Mouse (Mus musculus): ENCODE data around the gene Gm20388. TPM values are rescaled to one million over a fixed set of nuclear protein-coding genes. Genes with fewer than 3 reads are reported as not detected.

Gm20388 gene
- total RNA-seq, 1 experiment: 27.0 TPM

DNA sequence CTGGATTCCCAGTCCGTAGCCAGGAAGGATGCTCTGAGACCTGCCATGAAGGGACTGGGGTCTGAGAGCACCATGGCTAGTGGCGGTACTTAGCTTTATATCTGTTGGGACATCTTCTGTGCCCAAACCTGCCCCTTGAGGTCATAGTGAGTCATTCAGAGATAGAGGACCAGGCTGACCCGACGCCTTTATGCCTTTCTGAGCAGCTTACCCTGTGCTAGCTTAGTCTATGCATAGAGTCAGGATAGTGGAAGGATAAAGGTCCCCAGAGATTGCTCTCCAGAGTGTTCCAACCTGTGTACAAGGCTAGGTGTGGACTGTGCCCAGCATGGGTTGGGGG is 582.2 kb downstream of the Gm20388 start:
- Histone ChIP-seq H3K36me3 (ENCODE audit: control insufficient read depth, insufficient read depth, low read length, poor library complexity, severe bottlenecking) (no peaks in the 10 kb centered on the region), H3K9me3 (ENCODE audit: control insufficient read depth, insufficient read depth, low read depth, low read length) (no peaks in the 10 kb centered on the region), H3K9ac (ENCODE audit: insufficient read depth, low read depth, low read length, poor library complexity, severe bottlenecking) (no peak overlapping the region), H3K4me1 (ENCODE audit: control insufficient read depth in 2 of 2, insufficient read depth in 2 of 2, low read length in 2 of 2, poor library complexity in 1 of 2) (peaks cover 4 to 35% of the 10 kb centered on the region in 2 experiments; a peak in 1 of 4 replicates), H3K4me3 (ENCODE audit: insufficient read depth in 1 of 2, low read depth in 1 of 2, low read length in 2 of 2, poor library complexity in 1 of 2, severe bottlenecking in 1 of 2) (no peak overlapping the region), H3K27ac (ENCODE audit: insufficient read depth, low read depth, low read length, poor library complexity, severe bottlenecking) (no peak overlapping the region)
- DNase-seq (ENCODE audit: low read depth, low spot score): no peak
- in situ Hi-C loops (cut with MboI; ENCODE audit: low sequenced_read_pairs in 2 of 2, unreplicated experiment in 2 of 2): no loop called here
- no peak for TF ChIP-seq CHD2 (IDR thresholded peaks at IDR 0.05; ENCODE audit: low read depth, low read length)
- TF ChIP-seq ZNF384 (IDR thresholded peaks at IDR 0.05; ENCODE audit: low read depth, low read length): no peak
- TF ChIP-seq HCFC1 (IDR thresholded peaks at IDR 0.05; ENCODE audit: borderline replicate concordance, insufficient read depth, low read length): no peak
- TF ChIP-seq ZC3H11A (IDR thresholded peaks at IDR 0.05; ENCODE audit: borderline replicate concordance, low read depth, low read length): no peak
- no peak for TF ChIP-seq MAFK (IDR thresholded peaks at IDR 0.05; ENCODE audit: insufficient read depth, low read depth, low read length)

DNA sequence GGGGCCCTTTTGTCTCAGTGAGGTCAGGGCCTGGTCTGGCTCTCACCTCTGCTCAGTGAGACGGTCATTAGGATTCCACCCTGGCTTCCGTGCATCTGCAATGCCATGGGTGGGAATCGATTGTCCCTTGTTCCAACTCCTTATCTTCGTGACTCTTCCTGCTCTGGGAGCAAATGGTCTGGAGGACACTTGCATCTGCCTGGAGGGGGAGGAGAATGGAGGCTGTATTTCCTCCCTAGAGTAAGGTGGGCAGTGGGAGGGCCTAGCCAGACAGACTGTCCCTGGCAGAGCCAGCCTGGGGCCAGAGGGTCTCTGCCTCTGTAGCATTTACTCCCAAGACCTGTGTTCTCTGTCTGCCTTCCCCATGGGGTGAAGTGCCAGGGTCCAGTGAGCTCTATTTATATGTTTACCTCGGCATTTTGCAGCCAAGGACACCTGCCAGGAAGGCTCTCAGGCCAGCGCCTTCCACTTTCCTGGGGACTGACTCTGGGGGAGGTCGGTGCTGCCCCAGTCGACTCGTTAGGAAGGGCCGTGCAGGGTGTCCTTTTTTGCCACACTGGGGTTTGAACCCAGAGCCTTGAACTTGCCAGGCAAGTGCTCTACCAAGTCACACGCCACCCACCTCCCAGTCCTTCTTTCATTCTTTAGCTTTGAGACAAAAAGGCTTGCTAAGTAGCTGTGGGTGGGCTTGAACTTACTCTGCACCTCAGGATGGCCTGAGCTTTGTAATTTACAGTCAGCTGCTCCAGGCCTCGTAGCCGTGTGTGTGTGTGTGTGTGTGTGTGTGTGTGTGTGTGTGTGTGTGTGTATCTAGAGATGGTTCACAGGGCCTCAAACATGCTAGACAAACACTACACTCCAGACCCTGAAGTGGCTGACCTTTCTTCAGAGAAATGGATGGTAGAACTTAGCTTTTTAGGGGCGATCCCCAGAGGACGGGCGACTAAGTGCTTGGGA is 583.1 kb downstream of the Gm20388 start:
- no peak overlapping the region; the same call in 1 of the 2 replicates for H3K9ac ChIP-seq (ENCODE audit: insufficient read depth, low read depth, low read length, poor library complexity, severe bottlenecking)
- DNase-seq (ENCODE audit: low read depth, low spot score): no peak
- H3K4me3 ChIP-seq (ENCODE audit: insufficient read depth in 1 of 2, low read depth in 1 of 2, low read length in 2 of 2, poor library complexity in 1 of 2, severe bottlenecking in 1 of 2): no peak overlapping the region
- TF ChIP-seq ZNF384 (IDR thresholded peaks at IDR 0.05; ENCODE audit: low read depth, low read length) (no peak), MAFK (IDR thresholded peaks at IDR 0.05; ENCODE audit: insufficient read depth, low read depth, low read length) (no peak), CHD2 (IDR thresholded peaks at IDR 0.05; ENCODE audit: low read depth, low read length) (no peak), ZC3H11A (IDR thresholded peaks at IDR 0.05; ENCODE audit: borderline replicate concordance, low read depth, low read length) (no peak), HCFC1 (IDR thresholded peaks at IDR 0.05; ENCODE audit: borderline replicate concordance, insufficient read depth, low read length) (no peak)
- peaks cover 7 to 44% of the 10 kb centered on the region in 2 experiments; a peak in 1 of 4 replicates for H3K4me1 ChIP-seq (ENCODE audit: control insufficient read depth in 2 of 2, insufficient read depth in 2 of 2, low read length in 2 of 2, poor library complexity in 1 of 2)
- H3K36me3 ChIP-seq (ENCODE audit: control insufficient read depth, insufficient read depth, low read length, poor library complexity, severe bottlenecking): no peaks in the 10 kb centered on the region
- no peak overlapping the region for H3K27ac ChIP-seq (ENCODE audit: insufficient read depth, low read depth, low read length, poor library complexity, severe bottlenecking)
- no peaks in the 10 kb centered on the region for H3K9me3 ChIP-seq (ENCODE audit: control insufficient read depth, insufficient read depth, low read depth, low read length)
- in situ Hi-C loops (cut with MboI; ENCODE audit: low sequenced_read_pairs in 2 of 2, unreplicated experiment in 2 of 2): no loop called here

DNA sequence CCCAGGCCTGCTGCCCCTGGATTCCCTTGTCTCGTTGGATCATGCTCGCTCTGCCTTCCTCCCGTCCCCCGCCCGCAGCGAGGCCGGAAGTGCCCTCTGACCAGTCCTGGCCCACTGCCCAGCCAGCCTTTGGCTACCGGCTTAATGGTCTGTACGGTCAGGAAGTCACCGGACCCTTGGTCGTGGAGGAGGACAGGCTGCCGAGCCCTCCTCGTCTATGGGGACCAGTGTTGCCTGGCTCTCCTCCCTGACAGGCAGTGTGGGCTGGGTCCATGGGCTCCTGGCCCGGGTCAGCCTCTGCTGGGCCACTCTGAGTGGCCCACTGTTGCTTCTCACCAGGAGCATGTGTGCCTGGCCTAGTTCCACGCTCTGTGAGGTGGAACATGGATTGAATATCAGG is 584.3 kb downstream of the Gm20388 start:
- Histone ChIP-seq H3K4me1 (ENCODE audit: control insufficient read depth in 2 of 2, insufficient read depth in 2 of 2, low read length in 2 of 2, poor library complexity in 1 of 2) (peaks cover 7 to 50% of the 10 kb centered on the region in 2 experiments; a peak in 1 of 4 replicates), H3K4me3 (ENCODE audit: insufficient read depth in 1 of 2, low read depth in 1 of 2, low read length in 2 of 2, poor library complexity in 1 of 2, severe bottlenecking in 1 of 2) (no peak overlapping the region)
- no peak for DNase-seq (ENCODE audit: low read depth, low spot score)

DNA sequence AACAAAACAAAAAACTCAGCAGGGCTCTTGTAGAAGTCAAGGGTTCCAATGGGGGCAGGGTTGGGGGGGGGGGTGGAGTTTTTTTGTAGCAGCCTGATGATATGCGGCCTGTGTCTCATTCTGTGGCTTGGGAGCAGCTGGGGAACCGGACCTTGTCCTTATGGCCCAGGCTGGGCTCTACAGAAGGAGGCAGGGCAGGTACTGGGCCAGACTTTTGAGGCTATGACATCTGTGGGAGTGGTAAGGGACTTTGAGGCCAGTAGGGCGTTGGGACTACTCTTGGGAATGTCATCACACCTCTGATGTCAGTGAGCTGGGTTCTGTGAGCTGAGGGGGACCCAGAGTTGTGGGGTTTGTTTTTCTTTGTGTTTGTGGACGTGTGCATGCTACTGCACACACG is 584.8 kb downstream of the Gm20388 start:
- no peak overlapping the region for H3K27ac ChIP-seq (ENCODE audit: insufficient read depth, low read depth, low read length, poor library complexity, severe bottlenecking)
- in situ Hi-C loops (cut with MboI; ENCODE audit: low sequenced_read_pairs in 2 of 2, unreplicated experiment in 2 of 2): no loop called here
- TF ChIP-seq ZNF384 (IDR thresholded peaks at IDR 0.05; ENCODE audit: low read depth, low read length) (no peak), ZC3H11A (IDR thresholded peaks at IDR 0.05; ENCODE audit: borderline replicate concordance, low read depth, low read length) (no peak), HCFC1 (IDR thresholded peaks at IDR 0.05; ENCODE audit: borderline replicate concordance, insufficient read depth, low read length) (no peak), MAFK (IDR thresholded peaks at IDR 0.05; ENCODE audit: insufficient read depth, low read depth, low read length) (no peak)
- H3K9ac ChIP-seq (ENCODE audit: insufficient read depth, low read depth, low read length, poor library complexity, severe bottlenecking): no peak overlapping the region
- H3K9me3 ChIP-seq (ENCODE audit: control insufficient read depth, insufficient read depth, low read depth, low read length): no peaks in the 10 kb centered on the region
- DNase-seq (ENCODE audit: low read depth, low spot score): no peak
- H3K36me3 ChIP-seq (ENCODE audit: control insufficient read depth, insufficient read depth, low read length, poor library complexity, severe bottlenecking): no peaks in the 10 kb centered on the region
- H3K4me1 ChIP-seq (ENCODE audit: control insufficient read depth in 2 of 2, insufficient read depth in 2 of 2, low read length in 2 of 2, poor library complexity in 1 of 2): peaks cover 7 to 48% of the 10 kb centered on the region in 2 experiments; a peak in 1 of 4 replicates
- H3K4me3 ChIP-seq (ENCODE audit: insufficient read depth in 1 of 2, low read depth in 1 of 2, low read length in 2 of 2, poor library complexity in 1 of 2, severe bottlenecking in 1 of 2): no peak overlapping the region

More for the DNA sequence above, 584.3 kb downstream of the Gm20388 start:
- in situ Hi-C loops (cut with MboI; ENCODE audit: low sequenced_read_pairs in 2 of 2, unreplicated experiment in 2 of 2): no loop called here
- no peak for TF ChIP-seq ZC3H11A (IDR thresholded peaks at IDR 0.05; ENCODE audit: borderline replicate concordance, low read depth, low read length)
- TF ChIP-seq CHD2 (IDR thresholded peaks at IDR 0.05; ENCODE audit: low read depth, low read length): no peak
- no peak for TF ChIP-seq ZNF384 (IDR thresholded peaks at IDR 0.05; ENCODE audit: low read depth, low read length)
- no peak for TF ChIP-seq MAFK (IDR thresholded peaks at IDR 0.05; ENCODE audit: insufficient read depth, low read depth, low read length)
- TF ChIP-seq HCFC1 (IDR thresholded peaks at IDR 0.05; ENCODE audit: borderline replicate concordance, insufficient read depth, low read length): no peak
- Histone ChIP-seq H3K27ac (ENCODE audit: insufficient read depth, low read depth, low read length, poor library complexity, severe bottlenecking) (no peak overlapping the region), H3K36me3 (ENCODE audit: control insufficient read depth, insufficient read depth, low read length, poor library complexity, severe bottlenecking) (no peaks in the 10 kb centered on the region), H3K9ac (ENCODE audit: insufficient read depth, low read depth, low read length, poor library complexity, severe bottlenecking) (no peak overlapping the region), H3K9me3 (ENCODE audit: control insufficient read depth, insufficient read depth, low read depth, low read length) (no peaks in the 10 kb centered on the region)
